Mouse (Mus musculus): ENCODE measurements around the gene Slc22a13.
"Not testable (repeated sequence)": the region's sequence is repeated elsewhere in the genome, so short reads cannot be mapped to it uniquely, and the experiment has no call there.

Gene Slc22a13

DNA sequence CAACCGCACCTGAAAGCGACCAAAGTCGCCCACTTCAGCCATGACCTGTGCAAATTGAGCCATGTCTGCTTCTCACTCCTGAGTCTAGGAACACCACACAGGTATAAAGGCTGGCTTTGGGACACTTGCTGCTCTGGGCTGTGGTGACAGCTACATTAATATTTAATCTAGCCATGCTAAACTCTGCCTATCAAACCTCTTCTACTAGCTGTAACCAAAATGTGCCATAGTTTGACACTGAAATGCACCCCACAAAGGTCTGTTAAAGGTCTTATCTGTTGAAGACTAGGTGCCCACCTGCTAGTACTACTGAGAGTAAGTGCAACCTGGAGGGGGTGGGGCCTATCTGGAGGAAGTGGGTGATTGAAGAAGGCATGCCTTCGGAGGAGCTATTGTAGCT, at the start of gene Slc22a13:
TSS of gene Slc22a13 (minus strand) at position 101 of the 400 bp plus-strand sequence.
- no peak for DNase-seq

DNA sequence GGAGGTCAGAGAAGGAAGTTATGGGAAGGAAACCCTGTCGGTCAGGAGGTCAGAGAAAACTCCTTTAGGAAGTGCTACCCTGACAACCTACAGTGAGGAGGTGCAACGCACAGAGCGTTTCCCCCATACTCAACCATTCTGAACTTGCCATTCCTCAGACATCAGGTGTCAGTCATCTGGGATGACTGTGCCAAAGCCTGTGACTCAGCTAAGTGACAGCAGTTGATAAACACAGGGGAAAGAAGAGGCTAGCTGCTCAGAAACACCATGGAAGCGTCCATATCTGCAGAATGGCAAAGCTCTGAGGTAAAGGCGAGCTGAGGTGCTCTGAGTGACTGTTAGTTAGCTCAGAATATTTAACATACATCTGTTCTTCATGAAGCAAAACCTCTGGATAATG, 49.2 kb upstream of the Slc22a13 start:
- no peak for DNase-seq

DNA sequence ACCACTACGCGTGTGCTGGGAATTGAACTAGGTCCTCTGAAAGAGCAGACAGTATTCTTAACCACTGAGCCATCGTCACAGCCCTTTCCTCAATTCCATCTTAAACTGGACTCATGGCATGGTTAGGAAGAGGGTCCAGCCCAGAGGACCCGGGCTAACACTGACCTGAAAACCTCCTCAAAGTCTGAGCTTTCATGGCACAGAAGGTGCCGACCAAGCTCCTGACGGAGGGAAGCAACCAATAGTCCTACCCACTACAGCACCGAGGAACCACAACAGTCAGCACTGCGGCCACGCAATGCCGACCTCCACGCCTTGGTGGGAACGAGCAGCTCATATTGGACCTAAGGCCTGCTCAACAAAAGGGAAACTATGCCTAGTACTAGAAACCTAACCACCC, 47.3 kb upstream of the Slc22a13 start:
- no peak for DNase-seq

DNA sequence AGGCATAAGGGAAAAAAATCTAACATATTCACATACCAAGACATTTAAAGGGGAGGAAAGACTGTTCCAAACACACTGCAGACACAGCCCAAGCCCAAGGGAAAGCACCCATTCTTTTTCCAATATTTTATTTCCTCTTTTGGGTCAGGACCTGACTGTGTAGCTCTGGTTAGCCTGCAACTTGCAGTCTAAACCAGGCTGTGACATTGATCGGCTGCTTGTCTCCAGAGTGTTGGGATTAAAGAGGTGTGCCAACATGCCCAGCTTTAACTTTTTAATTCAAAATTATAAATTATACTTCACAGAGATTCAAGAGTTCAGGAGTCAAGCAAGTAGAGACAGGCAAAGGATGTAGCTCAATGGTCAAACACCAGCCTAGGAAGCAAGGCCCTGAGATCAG, 46.2 kb upstream of the Slc22a13 start:
- no peak for DNase-seq

DNA sequence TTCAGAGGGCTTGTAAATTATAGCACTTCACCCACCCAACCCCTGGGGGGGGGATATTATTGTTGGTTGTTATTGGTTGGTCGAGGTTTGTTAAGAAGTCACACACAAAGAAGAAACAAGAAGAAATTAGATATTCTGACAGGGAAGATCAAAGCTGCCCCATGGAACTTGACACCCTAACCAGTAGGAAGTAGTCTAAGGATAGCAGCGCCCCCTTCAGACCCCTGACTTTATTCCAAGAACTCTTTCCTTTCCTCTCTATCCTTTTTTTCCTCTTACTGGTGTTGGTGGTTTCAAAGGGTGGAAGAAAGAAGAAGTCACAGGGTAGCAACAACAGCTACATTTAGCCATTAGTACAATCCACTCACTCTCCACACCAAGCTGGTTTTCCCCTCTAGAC, 45.3 kb upstream of the Slc22a13 start:
- no peak for DNase-seq

DNA sequence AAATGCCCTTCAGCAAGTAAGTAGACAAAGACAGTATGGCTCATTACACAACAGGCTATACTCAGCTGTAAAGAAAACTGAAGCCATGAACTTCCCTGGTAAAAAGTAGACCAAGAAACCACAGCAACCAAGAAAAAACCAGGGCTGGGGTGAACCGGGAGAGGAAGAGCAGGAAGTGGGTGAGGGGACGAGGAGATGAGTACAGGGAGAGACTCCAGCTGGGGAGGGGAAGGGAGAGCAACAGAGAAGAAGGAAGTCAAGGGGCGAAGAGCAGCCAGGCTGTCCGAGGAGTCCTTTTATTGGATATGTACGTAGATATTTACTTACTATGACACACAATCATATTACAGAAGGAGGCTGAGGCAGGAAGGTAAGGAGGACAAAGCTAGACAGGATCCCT, 39.1 kb upstream of the Slc22a13 start:
- DNase-seq, result no peak

DNA sequence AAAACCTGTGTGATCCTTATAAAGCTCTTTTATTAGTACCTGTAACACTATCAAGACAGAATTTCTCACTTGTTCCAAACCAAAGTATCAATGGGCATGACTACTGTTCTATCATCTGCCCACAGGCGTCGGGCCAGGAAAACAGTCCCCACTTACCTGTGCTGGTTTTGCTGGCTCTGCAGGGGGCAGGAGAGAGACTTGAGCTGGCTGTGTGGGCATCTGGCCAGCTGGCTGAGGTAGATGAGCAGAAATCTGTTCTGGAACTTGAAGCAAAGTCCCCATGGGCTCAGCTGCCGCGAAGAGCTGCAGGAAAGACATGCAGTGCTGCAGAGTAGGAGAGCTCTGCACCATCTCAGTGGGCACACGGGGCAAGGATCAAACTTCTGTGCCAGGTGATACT, 37.9 kb upstream of the Slc22a13 start:
- DNase-seq, result peak; percentile 43 to 57

DNA sequence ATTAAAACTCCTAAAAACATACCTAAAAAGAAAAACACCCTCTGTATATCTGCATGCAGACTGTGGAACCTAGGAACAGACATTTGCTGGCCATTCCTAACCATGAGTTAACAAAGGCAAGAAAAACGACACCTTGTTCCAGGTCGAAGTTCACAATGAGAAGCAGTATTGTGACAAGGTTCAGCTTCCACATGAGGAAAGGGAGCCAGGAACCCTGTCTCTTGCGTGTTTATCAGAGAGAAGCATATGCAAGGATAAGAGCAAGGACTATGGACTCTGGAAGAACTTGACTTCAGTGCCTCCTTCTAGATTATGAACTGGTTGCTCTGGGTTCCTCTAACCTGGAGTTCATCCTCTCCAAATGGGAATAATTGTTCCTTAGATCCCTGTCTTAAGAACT, 35.1 kb upstream of the Slc22a13 start:
- DNase-seq, result no peak

DNA sequence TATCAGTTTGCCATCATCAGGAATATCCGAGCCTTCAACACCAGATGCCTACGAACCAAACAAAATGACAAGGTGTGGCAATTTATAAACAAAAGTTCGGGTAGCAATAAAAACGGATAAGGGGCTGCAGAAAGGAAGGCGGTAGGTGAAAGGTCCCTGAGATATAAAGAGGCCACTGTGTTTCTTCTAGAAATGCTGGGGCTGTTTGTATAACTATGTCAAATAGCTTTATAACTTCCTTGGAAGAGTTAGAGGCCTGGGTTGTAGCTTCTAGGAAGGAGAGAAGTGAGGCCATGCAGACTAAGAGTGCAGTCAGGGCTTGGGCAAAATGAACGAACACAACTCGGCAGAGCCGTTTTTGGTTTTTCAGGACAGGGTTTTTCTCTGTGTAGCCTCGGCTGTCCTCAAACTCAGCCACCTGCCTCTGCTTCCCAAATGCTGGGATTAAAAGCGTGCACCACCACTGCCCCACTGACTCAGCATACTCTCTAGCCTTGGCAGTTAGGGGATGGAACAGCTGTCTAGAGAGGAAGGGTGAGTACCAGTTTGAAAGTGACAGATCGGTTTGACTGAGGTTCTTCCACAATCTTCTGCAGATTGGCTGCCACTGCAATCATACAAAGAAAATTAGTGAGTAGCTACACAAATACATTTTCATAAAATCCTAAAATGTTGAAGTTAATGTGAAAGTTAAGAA, 32.4 kb upstream of the Slc22a13 start:
- no peak for DNase-seq

DNA sequence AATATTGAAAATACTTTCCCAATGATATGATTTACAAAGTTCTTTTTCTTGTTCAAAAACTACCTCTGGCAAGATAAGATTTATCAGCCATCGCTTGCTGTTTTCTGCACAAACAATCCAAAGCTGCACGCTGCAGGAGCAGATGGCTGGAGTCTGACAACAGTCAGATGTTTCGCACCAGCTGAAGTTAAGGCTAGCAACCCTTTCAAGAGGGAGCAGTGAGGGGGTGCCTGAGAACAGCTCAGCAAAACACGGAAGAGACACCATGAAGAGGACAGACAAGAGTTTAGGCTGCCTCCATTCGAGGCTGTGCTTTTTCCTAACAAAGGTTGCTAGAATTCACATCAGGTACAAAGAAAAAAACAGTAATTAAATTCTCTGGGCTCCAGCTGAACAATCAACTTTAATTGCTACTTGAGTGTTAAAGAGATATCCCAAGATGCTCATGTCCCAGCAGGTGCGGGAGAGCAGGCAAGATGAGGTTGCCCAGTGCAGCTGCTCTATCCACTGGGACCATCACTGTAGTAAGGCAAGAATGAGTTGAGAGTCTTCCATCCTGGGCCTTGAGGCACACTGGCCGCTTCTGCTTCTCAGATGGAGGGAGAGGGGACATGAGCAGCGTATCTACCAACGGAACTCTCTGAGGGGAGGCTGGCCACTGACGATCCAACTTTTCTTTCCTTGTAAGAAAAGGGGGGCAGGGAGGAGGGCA, 31.5 kb upstream of the Slc22a13 start:
- DNase-seq, result no peak

DNA sequence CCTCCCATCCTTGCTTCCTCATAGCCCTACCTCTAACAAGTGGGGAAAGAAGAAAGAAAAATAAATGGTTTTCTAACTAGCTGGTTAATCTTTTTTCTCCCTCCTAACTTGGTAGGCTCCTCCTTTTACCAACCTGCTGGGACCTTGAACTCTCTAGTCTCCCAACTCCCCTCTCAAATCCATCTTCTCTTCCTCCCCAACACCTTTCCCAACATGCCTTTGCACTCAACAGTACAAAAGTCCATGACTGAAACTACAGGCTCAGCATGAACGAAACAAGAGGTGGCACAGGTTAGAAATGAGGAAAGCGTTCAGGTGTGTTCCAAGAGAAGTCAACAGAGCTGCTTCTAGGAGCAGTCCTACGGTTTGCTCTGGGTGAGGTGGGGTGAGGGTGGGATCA, 30.4 kb upstream of the Slc22a13 start:
- DNase-seq, result no peak

DNA sequence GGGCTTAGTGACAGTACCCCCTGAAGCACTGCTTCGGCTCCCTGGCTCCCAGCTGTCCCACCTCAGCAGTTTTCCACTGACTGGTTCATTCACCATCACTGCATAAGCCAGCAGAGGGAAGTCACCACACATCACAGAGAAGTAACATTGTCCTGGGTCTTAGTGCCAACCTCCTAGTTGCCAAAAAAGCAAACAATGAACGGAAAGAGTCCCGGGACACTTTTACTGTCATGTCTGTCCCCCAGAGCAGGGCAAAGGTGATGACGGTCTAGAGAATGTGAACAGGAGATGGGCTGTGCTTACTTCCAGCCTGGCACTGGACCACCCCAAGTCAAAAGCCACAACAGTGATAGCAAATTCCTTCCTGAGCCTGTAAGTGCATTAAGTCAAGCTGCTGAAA, 29.9 kb upstream of the Slc22a13 start:
- DNase-seq, result no peak

DNA sequence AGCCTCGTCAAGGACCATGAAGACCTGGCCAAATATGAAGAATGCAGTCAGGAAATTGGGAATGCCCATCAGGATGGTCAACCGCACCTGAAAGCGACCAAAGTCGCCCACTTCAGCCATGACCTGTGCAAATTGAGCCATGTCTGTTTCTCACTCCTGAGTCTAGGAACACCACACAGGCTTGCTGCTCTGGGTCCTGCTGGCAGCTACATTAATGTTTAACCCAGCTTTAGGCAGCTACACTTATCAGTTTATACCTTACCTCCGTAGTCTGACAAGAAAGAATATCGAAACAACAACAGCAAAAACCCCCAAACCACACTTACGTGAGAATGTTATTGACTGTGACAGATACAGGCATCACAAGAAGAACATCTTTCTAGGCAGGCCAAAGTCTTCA, 22.7 kb upstream of the Slc22a13 start:
- no peak for DNase-seq

DNA sequence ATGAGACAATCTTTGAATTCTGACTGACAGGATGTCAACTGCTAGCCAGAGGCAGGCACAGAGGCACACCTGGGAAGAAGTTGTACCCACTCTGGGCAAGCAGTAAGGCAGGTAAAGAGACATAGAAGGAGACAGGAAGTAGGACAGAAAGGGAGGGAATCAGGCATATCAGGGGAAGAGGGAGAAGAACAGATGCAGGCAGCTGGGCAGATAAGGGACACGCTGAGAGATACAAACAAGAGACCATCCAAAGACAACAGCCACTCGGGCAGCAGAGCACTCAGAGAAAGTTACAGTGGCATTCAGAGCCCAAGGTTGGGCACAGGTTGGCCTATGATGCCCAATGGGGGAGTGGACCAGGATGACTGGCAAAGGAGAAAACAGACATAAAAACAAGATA, 21.9 kb upstream of the Slc22a13 start:
- no peak for DNase-seq

DNA sequence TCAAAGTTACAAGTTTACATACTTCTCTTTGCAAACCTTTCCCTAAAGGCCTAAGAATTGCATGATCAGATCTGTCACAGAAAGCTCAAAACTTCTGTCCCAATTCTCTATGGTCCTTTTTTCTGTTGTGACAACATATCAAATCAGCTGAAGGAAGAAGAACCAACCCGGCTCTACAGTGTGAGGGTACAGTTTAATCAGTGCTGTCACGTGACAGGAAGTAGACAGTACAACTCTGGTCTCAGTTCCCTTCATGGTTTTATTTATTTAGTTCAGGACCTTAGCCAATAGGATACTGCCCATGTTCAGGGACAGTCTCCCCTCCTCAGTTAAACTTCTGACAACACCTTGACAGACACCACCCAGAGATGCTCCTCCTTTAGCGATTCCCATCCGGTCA, 11.4 kb upstream of the Slc22a13 start:
- no peak for DNase-seq

DNA sequence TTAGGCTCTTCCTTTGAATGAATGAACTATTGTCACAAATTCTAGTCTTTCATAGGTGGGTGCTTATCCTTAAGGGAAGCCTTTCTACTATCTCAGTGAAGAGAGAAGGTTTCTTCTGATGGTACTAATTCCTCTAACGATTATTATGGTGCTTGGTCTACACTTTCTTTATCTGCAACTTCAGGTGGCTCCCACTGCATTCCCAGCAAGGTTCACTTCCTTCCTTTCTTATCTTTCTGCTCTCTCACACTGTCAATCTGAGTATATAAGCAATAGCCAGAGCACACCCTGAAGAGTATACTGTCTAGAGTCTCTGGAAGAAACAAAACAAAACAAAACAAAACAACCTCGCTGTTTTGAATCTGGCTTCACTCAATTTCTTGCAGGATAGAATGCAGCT, 10.8 kb upstream of the Slc22a13 start:
- DNase-seq, result no peak

DNA sequence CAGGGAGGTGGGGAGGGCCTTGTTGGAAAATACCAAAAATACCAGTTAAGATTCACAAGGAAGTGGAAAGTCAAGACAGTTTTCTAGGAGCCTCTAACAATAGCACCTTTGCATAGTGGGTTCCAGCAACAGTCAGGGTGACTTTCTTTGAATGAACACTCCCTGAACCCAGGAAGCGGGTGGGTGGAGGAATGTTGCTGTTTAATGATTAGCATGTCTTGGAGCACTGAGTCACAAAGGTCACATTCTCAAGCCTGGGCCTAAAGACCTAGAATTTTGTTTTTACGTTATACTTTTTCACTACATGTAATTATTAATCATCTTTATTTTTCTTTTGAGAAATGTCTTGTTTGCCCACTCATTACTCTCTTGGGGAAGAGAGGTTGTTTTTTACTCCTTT, 6.4 kb upstream of the Slc22a13 start:
- DNase-seq, result not testable (repeated sequence)

DNA sequence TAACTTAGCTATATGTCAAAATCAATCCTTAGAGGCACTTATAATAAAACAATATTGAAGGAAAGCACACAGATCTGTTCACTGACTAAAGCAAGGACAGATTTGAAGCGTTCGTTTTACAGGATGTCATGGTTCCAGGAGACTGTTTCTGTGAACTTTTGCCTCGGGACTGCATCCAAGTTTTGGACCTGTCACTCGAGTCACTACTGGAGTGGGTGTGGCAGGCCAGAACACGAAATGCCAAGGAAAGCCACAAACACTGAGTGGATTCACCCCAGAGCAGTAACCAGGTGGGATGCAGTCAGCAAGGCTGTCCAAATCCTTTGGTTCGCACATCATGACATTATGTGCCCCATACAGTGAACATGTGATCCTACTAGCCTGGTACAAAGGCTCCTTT, 5.7 kb upstream of the Slc22a13 start:
- no peak for DNase-seq

DNA sequence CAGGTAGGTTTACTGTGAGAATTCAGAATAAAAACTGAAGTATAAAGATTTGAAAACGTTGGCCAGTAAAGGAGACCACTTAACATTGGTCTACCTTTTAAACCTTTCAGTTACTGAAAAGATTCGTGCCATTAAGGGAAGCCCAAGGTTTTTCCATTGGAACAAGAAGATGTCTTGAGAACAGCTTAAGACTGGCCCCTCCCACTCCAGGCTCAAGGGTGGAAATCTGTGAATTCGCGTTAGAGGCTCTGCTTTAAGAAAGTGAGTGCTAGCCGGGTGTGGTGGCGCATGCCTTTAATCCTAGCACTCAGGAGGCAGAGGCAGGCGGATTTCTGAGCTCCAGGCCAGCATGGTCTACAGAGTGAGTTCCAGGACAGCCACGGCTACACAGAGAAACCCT, 4.1 kb upstream of the Slc22a13 start:
- DNase-seq, result no peak

DNA sequence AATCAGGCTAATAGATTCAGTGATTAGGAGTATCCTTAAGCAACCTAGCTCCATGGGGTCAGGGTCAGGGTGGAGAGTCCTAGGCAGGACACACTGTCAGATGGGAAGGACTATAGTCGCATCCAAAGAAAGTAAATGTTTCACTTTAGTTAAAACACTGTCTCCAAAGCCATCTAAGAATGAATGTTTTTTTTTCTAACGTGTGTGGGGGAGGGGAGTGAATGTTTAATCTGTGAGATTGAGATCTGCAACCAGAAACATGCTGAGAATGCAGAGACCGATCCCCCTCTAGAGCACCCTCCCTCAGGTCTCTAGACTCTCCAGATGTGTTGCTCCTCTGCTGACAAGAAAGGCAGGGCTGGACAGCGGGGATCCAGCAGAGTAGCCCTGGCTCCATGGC, 1.8 kb downstream of the Slc22a13 start:
- no peak for DNase-seq

DNA sequence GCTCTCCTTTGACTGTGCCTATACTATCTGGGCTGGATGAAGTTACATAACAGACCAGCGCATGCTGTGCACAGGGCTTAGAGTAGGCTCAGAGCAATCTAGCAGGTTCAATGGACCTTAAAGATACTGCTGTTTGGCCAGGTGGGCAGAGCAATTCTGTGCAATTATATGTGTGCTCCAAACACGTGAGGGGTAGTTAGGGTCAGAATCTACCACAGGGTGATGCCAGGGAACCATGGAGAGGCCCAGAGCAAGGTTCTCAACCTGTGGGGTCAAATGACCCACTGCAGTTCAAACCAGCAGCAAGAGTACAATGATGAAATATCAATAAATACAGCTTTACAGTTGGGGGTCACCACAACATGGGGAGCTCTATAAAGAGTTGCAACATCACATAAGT, 2.2 kb downstream of the Slc22a13 start:
- DNase-seq, result no peak

DNA sequence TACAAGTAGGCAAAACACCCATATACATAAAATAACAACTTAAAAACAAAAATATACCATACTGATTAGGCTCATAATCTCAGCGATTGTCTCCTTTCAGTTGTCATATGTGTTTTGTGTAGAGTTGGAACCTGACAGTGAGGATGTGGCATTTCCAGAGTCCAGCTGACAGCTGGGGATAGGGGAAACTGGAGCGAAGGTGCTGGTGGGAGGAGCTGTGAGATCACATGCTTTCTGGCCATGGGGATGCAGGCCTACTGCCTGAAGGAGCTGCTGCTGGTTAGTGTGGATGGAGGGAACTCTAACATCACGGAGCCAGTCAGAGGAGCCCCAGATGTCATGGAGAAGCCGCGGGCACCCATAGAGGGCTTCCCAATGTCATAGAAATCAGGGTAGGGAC, 3.1 kb downstream of the Slc22a13 start:
- no peak for DNase-seq

DNA sequence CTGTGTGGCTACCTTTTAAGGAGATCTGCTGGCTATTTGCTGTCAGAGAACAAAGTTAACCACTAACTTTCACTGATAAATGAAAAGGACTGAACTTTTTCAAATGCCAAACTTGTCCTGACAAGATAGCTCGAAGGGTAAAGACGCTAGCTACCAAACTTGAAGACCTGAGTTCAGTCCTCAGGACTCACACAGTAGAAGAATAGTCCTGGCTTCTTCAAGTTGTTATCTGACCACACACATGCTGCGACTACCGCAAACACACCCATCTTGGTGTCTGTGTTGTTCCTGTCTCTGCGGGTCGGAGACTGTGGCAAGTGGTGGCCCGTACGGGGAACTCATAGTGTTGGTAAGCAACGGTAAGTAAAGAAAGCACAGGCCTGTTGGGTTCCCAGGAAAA, 5.3 kb downstream of the Slc22a13 start:
- no peak for DNase-seq

DNA sequence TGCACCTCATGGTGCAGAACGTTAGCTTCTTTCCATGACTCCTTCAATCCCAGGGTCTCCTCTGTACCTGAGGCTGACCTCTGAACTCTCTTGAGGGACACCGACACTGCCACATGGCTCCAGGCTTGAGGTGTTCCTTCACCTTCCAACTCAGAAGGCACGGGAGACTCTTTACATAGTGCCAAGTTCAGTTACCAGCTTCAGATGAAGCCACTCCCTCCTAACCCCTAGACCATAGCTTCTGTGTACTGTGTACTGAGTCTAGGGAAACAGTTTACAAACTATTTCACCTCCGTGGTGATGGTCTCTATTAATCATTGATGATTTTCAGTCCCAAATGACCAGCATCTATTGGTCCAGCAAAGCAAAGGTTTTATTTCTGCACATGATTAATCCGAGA, 7.2 kb downstream of the Slc22a13 start:
- DNase-seq, result no peak
